Mouse (Mus musculus): ENCODE measurements around the gene Grb14. TPM values are rescaled to one million over a fixed set of nuclear protein-coding genes. Genes with fewer than 3 reads are reported as not detected.
A peak's percentile ranks its signal among the peaks of the same experiment; 100 is the strongest.

Gene Grb14
- polyA plus RNA-seq, 1 experiment from 2014 or later: 24.7 TPM

GRCm38 (mm10) chr2:64920879-64921278 lies 103.9 kb downstream of the Grb14 start:
- Histone ChIP-seq H3K9ac (no peak overlapping the region), H3K4me1 (replicated peaks; ENCODE audit: control insufficient read depth, insufficient read depth, low read length) (0 out of 2 replicates have a peak, but pooled peaks cover 3% of the 10 kb centered on the region), H3K4me2 (replicated peaks) (no peak overlapping the region), H3K9me3 (ENCODE audit: control insufficient read depth, low read length) (no peaks in the 10 kb centered on the region), H3K36me3 (replicated peaks; ENCODE audit: control insufficient read depth, insufficient read depth) (no peaks in the 10 kb centered on the region), H3K27me3 (ENCODE audit: control insufficient read depth, insufficient read depth, low read length) (no peaks in the 10 kb centered on the region), H3K27ac (no peak overlapping the region), H3K4me3 (replicated peaks; ENCODE audit: low read length) (no peak overlapping the region)
- no peak for DNase-seq (ENCODE audit: low spot score)
- ATAC-seq (ENCODE audit: low FRiP score): no peak
- 50% methylated on average over 5 of the region's 5 CpGs for WGBS

- DNase-seq (ENCODE audit: low spot score) (peak; percentile 63), ATAC-seq (ENCODE audit: low FRiP score) (peak; percentile 84)
- no peaks in the 10 kb centered on the region for H3K27me3 ChIP-seq (ENCODE audit: control insufficient read depth, insufficient read depth, low read length)
- no peaks in the 10 kb centered on the region for H3K4me1 ChIP-seq (replicated peaks; ENCODE audit: control insufficient read depth, insufficient read depth, low read length)
- no peak overlapping the region for H3K27ac ChIP-seq
- H3K9me3 ChIP-seq (ENCODE audit: control insufficient read depth, low read length): no peaks in the 10 kb centered on the region
- no peak overlapping the region for H3K4me2 ChIP-seq (replicated peaks)
- no peak overlapping the region for H3K9ac ChIP-seq
- WGBS: 40% methylated on average over 6 of the region's 6 CpGs
- H3K4me3 ChIP-seq (replicated peaks; ENCODE audit: low read length): no peak overlapping the region
- no peaks in the 10 kb centered on the region for H3K36me3 ChIP-seq (replicated peaks; ENCODE audit: control insufficient read depth, insufficient read depth)
Observed at GRCm38 (mm10) chr2:64915448-64915847, 109.3 kb downstream of the Grb14 start.

- H3K9me3 ChIP-seq (ENCODE audit: control insufficient read depth, low read length): no peaks in the 10 kb centered on the region
- no peak overlapping the region for H3K9ac ChIP-seq
- DNase-seq (ENCODE audit: low spot score): peak; percentile 80
- no peak overlapping the region for H3K4me3 ChIP-seq (replicated peaks; ENCODE audit: low read length)
- no peaks in the 10 kb centered on the region for H3K27me3 ChIP-seq (ENCODE audit: control insufficient read depth, insufficient read depth, low read length)
- ATAC-seq (ENCODE audit: low FRiP score): 0 out of 2 replicates have a peak, but pooled peaks have one; percentile 60
- no peaks in the 10 kb centered on the region for H3K36me3 ChIP-seq (replicated peaks; ENCODE audit: control insufficient read depth, insufficient read depth)
- H3K4me1 ChIP-seq (replicated peaks; ENCODE audit: control insufficient read depth, insufficient read depth, low read length): no peaks in the 10 kb centered on the region
- 85% methylated on average over 5 of the region's 5 CpGs for WGBS
- H3K27ac ChIP-seq: no peak overlapping the region
- no peak overlapping the region for H3K4me2 ChIP-seq (replicated peaks)
Observed at GRCm38 (mm10) chr2:64904877-64905276, 119.9 kb downstream of the Grb14 start.

GRCm38 (mm10) chr2:64897844-64898243 lies 126.9 kb downstream of the Grb14 start:
- Histone ChIP-seq H3K4me3 (replicated peaks; ENCODE audit: low read length) (no peak overlapping the region), H3K36me3 (replicated peaks; ENCODE audit: control insufficient read depth, insufficient read depth) (no peaks in the 10 kb centered on the region), H3K27ac (no peak overlapping the region), H3K9me3 (ENCODE audit: control insufficient read depth, low read length) (no peaks in the 10 kb centered on the region), H3K27me3 (ENCODE audit: control insufficient read depth, insufficient read depth, low read length) (no peaks in the 10 kb centered on the region), H3K4me2 (replicated peaks) (no peak overlapping the region), H3K9ac (no peak overlapping the region), H3K4me1 (replicated peaks; ENCODE audit: control insufficient read depth, insufficient read depth, low read length) (no peaks in the 10 kb centered on the region)
- 66% methylated on average over 5 of the region's 5 CpGs for WGBS
- DNase-seq (ENCODE audit: low spot score): no peak
- no peak for ATAC-seq (ENCODE audit: low FRiP score)

GRCm38 (mm10) chr2:64893233-64893632 lies 131.6 kb downstream of the Grb14 start:
- WGBS: 61% methylated on average over 7 of the region's 7 CpGs
- H3K9me3 ChIP-seq (ENCODE audit: control insufficient read depth, low read length): no peaks in the 10 kb centered on the region
- H3K27me3 ChIP-seq (ENCODE audit: control insufficient read depth, insufficient read depth, low read length): no peaks in the 10 kb centered on the region
- H3K4me1 ChIP-seq (replicated peaks; ENCODE audit: control insufficient read depth, insufficient read depth, low read length): no peaks in the 10 kb centered on the region
- no peaks in the 10 kb centered on the region for H3K36me3 ChIP-seq (replicated peaks; ENCODE audit: control insufficient read depth, insufficient read depth)
- no peak for DNase-seq (ENCODE audit: low spot score)
- no peak overlapping the region for H3K9ac ChIP-seq
- no peak overlapping the region for H3K4me2 ChIP-seq (replicated peaks)
- no peak overlapping the region for H3K4me3 ChIP-seq (replicated peaks; ENCODE audit: low read length)
- no peak overlapping the region for H3K27ac ChIP-seq
- no peak for ATAC-seq (ENCODE audit: low FRiP score)

GRCm38 (mm10) chr2:64887098-64887757 lies 137.6 kb downstream of the Grb14 start:
- Histone ChIP-seq H3K27ac (no peak overlapping the region), H3K4me1 (replicated peaks; ENCODE audit: control insufficient read depth, insufficient read depth, low read length) (0 out of 2 replicates have a peak, but pooled peaks cover 6% of the 10 kb centered on the region), H3K9ac (no peak overlapping the region), H3K9me3 (ENCODE audit: control insufficient read depth, low read length) (no peaks in the 10 kb centered on the region), H3K27me3 (ENCODE audit: control insufficient read depth, insufficient read depth, low read length) (no peaks in the 10 kb centered on the region), H3K4me2 (replicated peaks) (no peak overlapping the region), H3K36me3 (replicated peaks; ENCODE audit: control insufficient read depth, insufficient read depth) (no peaks in the 10 kb centered on the region), H3K4me3 (replicated peaks; ENCODE audit: low read length) (no peak overlapping the region)
- 28% methylated on average over 6 of the region's 6 CpGs for WGBS
- DNase-seq (ENCODE audit: low spot score) (no peak), ATAC-seq (ENCODE audit: low FRiP score) (no peak; the same call in 1 of the 2 replicates)

- ATAC-seq (ENCODE audit: low FRiP score): no peak
- Histone ChIP-seq H3K36me3 (replicated peaks; ENCODE audit: control insufficient read depth, insufficient read depth) (no peaks in the 10 kb centered on the region), H3K27me3 (ENCODE audit: control insufficient read depth, insufficient read depth, low read length) (no peaks in the 10 kb centered on the region), H3K4me2 (replicated peaks) (no peak overlapping the region), H3K9me3 (ENCODE audit: control insufficient read depth, low read length) (no peaks in the 10 kb centered on the region), H3K4me1 (replicated peaks; ENCODE audit: control insufficient read depth, insufficient read depth, low read length) (0 out of 2 replicates have a peak, but pooled peaks cover 6% of the 10 kb centered on the region), H3K4me3 (replicated peaks; ENCODE audit: low read length) (no peak overlapping the region), H3K9ac (no peak overlapping the region), H3K27ac (no peak overlapping the region)
- WGBS: 34% methylated on average over 5 of the region's 5 CpGs
- DNase-seq (ENCODE audit: low spot score): peak; percentile 48
Observed at GRCm38 (mm10) chr2:64885696-64886095, 139.1 kb downstream of the Grb14 start.

GRCm38 (mm10) chr2:64878275-64878674 lies 146.5 kb downstream of the Grb14 start:
- H3K9ac ChIP-seq: no peak overlapping the region
- H3K4me1 ChIP-seq (replicated peaks; ENCODE audit: control insufficient read depth, insufficient read depth, low read length): no peaks in the 10 kb centered on the region
- no peaks in the 10 kb centered on the region for H3K27me3 ChIP-seq (ENCODE audit: control insufficient read depth, insufficient read depth, low read length)
- no peaks in the 10 kb centered on the region for H3K9me3 ChIP-seq (ENCODE audit: control insufficient read depth, low read length)
- 43% methylated on average over 2 of the region's 2 CpGs for WGBS
- H3K27ac ChIP-seq: no peak overlapping the region
- ATAC-seq (ENCODE audit: low FRiP score) (no peak), DNase-seq (ENCODE audit: low spot score) (no peak)
- H3K36me3 ChIP-seq (replicated peaks; ENCODE audit: control insufficient read depth, insufficient read depth): no peaks in the 10 kb centered on the region
- H3K4me2 ChIP-seq (replicated peaks): no peak overlapping the region
- H3K4me3 ChIP-seq (replicated peaks; ENCODE audit: low read length): no peak overlapping the region

Measured in hindbrain, embryonic 14.5 days (tissue).